8 mouse cellular contexts compared by ENCODE assay signal in the genomic region with DNA sequence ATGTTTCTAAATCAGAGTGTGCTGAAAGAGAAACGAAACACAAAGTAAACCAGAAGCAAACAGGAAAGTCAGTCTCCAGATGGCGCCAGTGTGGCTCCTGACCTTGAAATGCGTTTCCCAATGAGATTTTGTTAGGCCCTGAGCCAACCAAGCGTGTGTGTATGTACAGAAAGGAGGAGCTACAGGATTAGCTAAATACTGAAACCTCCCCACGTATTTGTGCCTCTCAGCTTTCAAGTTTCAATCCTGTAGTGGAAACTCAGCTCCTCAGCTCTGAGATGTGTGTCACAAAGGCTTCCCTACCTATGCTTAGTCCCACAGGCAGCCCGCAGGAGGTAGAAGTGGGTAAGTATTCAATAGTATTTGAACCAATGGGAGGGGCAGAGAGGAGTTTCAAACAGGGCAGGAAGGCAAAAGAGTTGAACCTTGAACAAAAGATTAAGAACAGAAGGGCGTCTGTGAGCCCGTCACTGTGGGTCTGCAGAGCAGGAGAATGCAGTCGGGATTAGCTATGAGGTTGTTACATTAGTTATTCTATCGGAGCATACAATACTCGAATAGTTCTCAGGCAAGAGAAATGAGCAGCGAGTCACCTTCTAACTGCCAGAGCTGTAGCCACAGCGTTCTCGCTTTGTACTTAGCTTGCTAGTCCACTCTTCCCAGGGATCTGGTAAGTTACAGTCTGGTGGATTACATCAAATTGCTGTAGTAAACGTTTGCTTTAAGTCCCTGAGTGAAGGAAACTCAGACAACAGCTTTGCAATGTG. TPM values are rescaled to one million over a fixed set of nuclear protein-coding genes. Genes with fewer than 3 reads are reported as not detected.
A peak's percentile ranks its signal among the peaks of the same experiment; 100 is the strongest.
DNase-seq lines count a peak whose midpoint lies in the region; ATAC-seq and TF ChIP-seq lines count a peak whose summit lies in the region.

A gene (plus strand): TSS at position 213 of the 767 bp plus-strand sequence.

- H3K4me2 ChIP-seq in forebrain, embryonic 13.5 days = peak within 1 kb of the TSS; percentile 58
- H3K4me2 ChIP-seq in heart, postnatal 0 days (ENCODE audit: low read depth, low read length) = peak within 1 kb of the TSS; percentile 68
- peak within 1 kb of the TSS; percentile 31 for H3K4me2 ChIP-seq in neural tube, embryonic 14.5 days (ENCODE audit: low read depth, low read length)

- no peak for TF ChIP-seq POLR2A in testis, adult 2 months (IDR thresholded peaks at IDR 0.05; ENCODE audit: control insufficient read depth, low read depth, low read length)

- 1% methylated on average over 15 of the region's 15 CpGs for WGBS in forebrain, embryonic 13.5 days
- WGBS in heart, postnatal 0 days = under 1% methylated on average over 15 of the region's 15 CpGs
- 4% methylated on average over 15 of the region's 15 CpGs for WGBS in neural tube, embryonic 14.5 days

- peak; percentile 36 for DNase-seq in ES-E14 (ENCODE audit: low read depth, low spot score)
- DNase-seq in heart, postnatal 0 days (ENCODE audit: low spot score) = peak; percentile 95
- DNase-seq in kidney, postnatal 36 days = peak; percentile 90 to 94
- peak; percentile 91 to 93 for DNase-seq in lung, adult 18-20 months

- peak within 1 kb of the TSS; percentile 5 to 7; a peak in 3 of 4 replicates for H3K4me3 ChIP-seq in ES-E14 (ENCODE audit: insufficient read depth in 1 of 2, low read depth in 1 of 2, low read length in 2 of 2, poor library complexity in 1 of 2, severe bottlenecking in 1 of 2)
- peak within 1 kb of the TSS; percentile 35 for H3K4me3 ChIP-seq in forebrain, embryonic 13.5 days
- H3K4me3 ChIP-seq in heart, postnatal 0 days (ENCODE audit: low read depth, low read length) = peak within 1 kb of the TSS; percentile 77
- H3K4me3 ChIP-seq in neural tube, embryonic 14.5 days (ENCODE audit: low read depth, low read length) = peak within 1 kb of the TSS; percentile 22
- peak within 1 kb of the TSS; percentile 69 for H3K4me3 ChIP-seq in testis, adult 2 months (ENCODE audit: control insufficient read depth, low read depth, low read length)

- H3K27me3 ChIP-seq in forebrain, embryonic 13.5 days = no peaks in the 10 kb centered on the region
- no peaks in the 10 kb centered on the region for H3K27me3 ChIP-seq in heart, postnatal 0 days (ENCODE audit: control insufficient read depth, insufficient read depth, low read length)
- no peaks in the 10 kb centered on the region for H3K27me3 ChIP-seq in neural tube, embryonic 14.5 days (ENCODE audit: control insufficient read depth, insufficient read depth, low read length)
- no peaks in the 10 kb centered on the region for H3K27me3 ChIP-seq in testis, adult 2 months (ENCODE audit: control insufficient read depth, insufficient read depth, low read length)

- no peaks in the 10 kb centered on the region for H3K36me3 ChIP-seq in ES-E14 (ENCODE audit: control insufficient read depth, insufficient read depth, low read length, poor library complexity, severe bottlenecking)
- H3K36me3 ChIP-seq in forebrain, embryonic 13.5 days (ENCODE audit: poor library complexity, severe bottlenecking) = no peaks in the 10 kb centered on the region
- peaks cover 25% of the 10 kb centered on the region for H3K36me3 ChIP-seq in heart, postnatal 0 days (replicated peaks; ENCODE audit: control insufficient read depth, insufficient read depth, low read length)
- H3K36me3 ChIP-seq in neural tube, embryonic 14.5 days (ENCODE audit: control insufficient read depth, insufficient read depth, low read length) = no peaks in the 10 kb centered on the region
- H3K36me3 ChIP-seq in testis, adult 2 months (ENCODE audit: control insufficient read depth, insufficient read depth, low read length) = no peaks in the 10 kb centered on the region

- peak; percentile 72 for ATAC-seq in cerebellum, adult (ENCODE audit: insufficient number of reproducible peaks, low FRiP score, low TSS enrichment)
- peak; percentile 90 for ATAC-seq in forebrain, embryonic 13.5 days
- ATAC-seq in heart, postnatal 0 days (ENCODE audit: insufficient read depth, low read depth) = peak; percentile 93
- ATAC-seq in neural tube, embryonic 14.5 days (ENCODE audit: low read depth) = peak; percentile 84

- in situ Hi-C loops in ES-E14 (cut with MboI; ENCODE audit: low sequenced_read_pairs in 2 of 2, unreplicated experiment in 2 of 2) = no loop called here

- peak within 1 kb of the TSS; percentile 63; the same call in 1 of the 2 replicates for H3K27ac ChIP-seq in ES-E14 (ENCODE audit: insufficient read depth, low read depth, low read length, poor library complexity, severe bottlenecking)
- H3K27ac ChIP-seq in forebrain, embryonic 13.5 days = peak within 1 kb of the TSS; percentile 59
- H3K27ac ChIP-seq in heart, postnatal 0 days (ENCODE audit: low read depth) = peak within 1 kb of the TSS; percentile 97
- H3K27ac ChIP-seq in neural tube, embryonic 14.5 days (ENCODE audit: low read depth, low read length) = peak within 1 kb of the TSS; percentile 11; the same call in 1 of the 2 replicates
- H3K27ac ChIP-seq in testis, adult 2 months (ENCODE audit: control insufficient read depth, insufficient read depth, low read depth, low read length) = peak within 1 kb of the TSS; percentile 88

- 0 out of 2 replicates have a peak within 1 kb of the TSS, but pooled peaks have one; percentile 15 for H3K9ac ChIP-seq in ES-E14 (ENCODE audit: insufficient read depth, low read depth, low read length, poor library complexity, severe bottlenecking)
- H3K9ac ChIP-seq in forebrain, embryonic 13.5 days = peak within 1 kb of the TSS; percentile 50
- H3K9ac ChIP-seq in heart, postnatal 0 days (replicated peaks; ENCODE audit: low read depth, low read length) = peak within 1 kb of the TSS; percentile 90
- peak within 1 kb of the TSS; percentile 47 for H3K9ac ChIP-seq in neural tube, embryonic 14.5 days (replicated peaks; ENCODE audit: low read depth, low read length)

- H3K4me1 ChIP-seq in ES-E14 (ENCODE audit: control insufficient read depth in 2 of 2, insufficient read depth in 2 of 2, low read length in 2 of 2, poor library complexity in 1 of 2) = peaks cover 2 to 5% of the 10 kb centered on the region in 2 experiments; a peak in 2 of 4 replicates
- peaks cover 6% of the 10 kb centered on the region; the same call in 1 of the 2 replicates for H3K4me1 ChIP-seq in forebrain, embryonic 13.5 days
- H3K4me1 ChIP-seq in heart, postnatal 0 days (ENCODE audit: control insufficient read depth, insufficient read depth) = no peaks in the 10 kb centered on the region
- H3K4me1 ChIP-seq in neural tube, embryonic 14.5 days (ENCODE audit: control insufficient read depth, insufficient read depth, low read length) = no peaks in the 10 kb centered on the region
- no peaks in the 10 kb centered on the region for H3K4me1 ChIP-seq in testis, adult 2 months (ENCODE audit: control insufficient read depth, insufficient read depth, low read length)

- peak; percentile 91 for TF ChIP-seq EP300 in heart, postnatal 0 days (IDR thresholded peaks at IDR 0.05; ENCODE audit: low read depth)

- H3K9me3 ChIP-seq in ES-E14 (ENCODE audit: control insufficient read depth, insufficient read depth, low read depth, low read length) = no peaks in the 10 kb centered on the region
- H3K9me3 ChIP-seq in forebrain, embryonic 13.5 days (replicated peaks) = no peaks in the 10 kb centered on the region
- no peaks in the 10 kb centered on the region for H3K9me3 ChIP-seq in heart, postnatal 0 days (replicated peaks; ENCODE audit: control insufficient read depth, low read length)
- H3K9me3 ChIP-seq in neural tube, embryonic 14.5 days (ENCODE audit: control insufficient read depth, low read length) = no peaks in the 10 kb centered on the region

- TF ChIP-seq CTCF in heart, postnatal 0 days (IDR thresholded peaks at IDR 0.05; ENCODE audit: low read depth) = peak; percentile 61
- TF ChIP-seq CTCF in testis, adult 2 months (IDR thresholded peaks at IDR 0.05; ENCODE audit: control insufficient read depth, insufficient read depth, insufficient replicate concordance, low read depth, low read length) = no peak; the same call in 1 of the 2 replicates

TF ChIP-seq in ES-E14, 5 proteins besides CTCF, POLR2A, EP300 and RAD21:
- TF ChIP-seq CHD2 (IDR thresholded peaks at IDR 0.05; ENCODE audit: low read depth, low read length) = no peak
- no peak for TF ChIP-seq ZC3H11A (IDR thresholded peaks at IDR 0.05; ENCODE audit: borderline replicate concordance, low read depth, low read length)
- no peak for TF ChIP-seq HCFC1 (IDR thresholded peaks at IDR 0.05; ENCODE audit: borderline replicate concordance, insufficient read depth, low read length)
- TF ChIP-seq ZNF384 (IDR thresholded peaks at IDR 0.05; ENCODE audit: low read depth, low read length) = no peak
- no peak for TF ChIP-seq MAFK (IDR thresholded peaks at IDR 0.05; ENCODE audit: insufficient read depth, low read depth, low read length)

RNA-seq across cellular contexts. Expression of the gene that starts here (rescaled TPM):
- 0.40 and 0.42 TPM in 2 replicates for total RNA-seq in ES-E14 (2012; rRNA removed)
- polyA plus RNA-seq in forebrain, embryonic 13.5 days (2015; fragmentation: Nextera tagmentation; extraction: Ambion mirVana) = not detected in 2 replicates
- 24.4 and 67.2 TPM in 2 replicates for total RNA-seq in heart, postnatal 0 days (2014; rRNA removed; ENCODE audit: low replicate concordance)
- polyA plus RNA-seq in heart, postnatal 0 days (2015; fragmentation: Nextera tagmentation; extraction: Ambion mirVana) = 0.47 and 0.49 TPM in 2 replicates
- polyA plus RNA-seq in neural tube, embryonic 14.5 days (2014; fragmentation: Nextera tagmentation; extraction: Ambion mirVana) = 0.30 TPM in 1 of 2 replicates, not detected in the other
- 4.5 and 4.9 TPM in 2 replicates for polyA plus RNA-seq in testis, adult 2 months (2012; rRNA removed)

Comparison
In these comparisons a context has a peak if more than half of its experiments do, and no peak if none do; other contexts are left out.
1. Peak in every context shown above with its lines: DNase-seq, ATAC-seq, H3K4me3 ChIP-seq and H3K27ac ChIP-seq.
2. RNA of the gene that starts here (total RNA-seq): 24.4 to 67.2 TPM in heart, postnatal 0 days; 0.40 to 0.42 TPM in ES-E14; every median in the first group is over 10 times any median in the second.
3. Peak in DNase-seq, H3K4me3 ChIP-seq, H3K27ac ChIP-seq and H3K9ac ChIP-seq in ES-E14; RNA of the gene not detected or under 1 TPM.
4. Peak in ATAC-seq, H3K4me3 ChIP-seq, H3K27ac ChIP-seq, H3K9ac ChIP-seq and H3K4me2 ChIP-seq in forebrain, embryonic 13.5 days; RNA of the gene not detected or under 1 TPM.
5. Peak in ATAC-seq, H3K4me3 ChIP-seq, H3K27ac ChIP-seq, H3K9ac ChIP-seq and H3K4me2 ChIP-seq in neural tube, embryonic 14.5 days; RNA of the gene not detected or under 1 TPM.
6. DNase-seq: peak in every context shown above with its lines; median percentile 95 in heart, postnatal 0 days; 92 in kidney, postnatal 36 days; 92 in lung, adult 18-20 months; 36 in ES-E14.
7. H3K27ac ChIP-seq: peak in every context shown above with its lines; median percentile 97 in heart, postnatal 0 days; 88 in testis, adult 2 months; 63 in ES-E14; 59 in forebrain, embryonic 13.5 days; 11 in neural tube, embryonic 14.5 days.
8. H3K4me3 ChIP-seq: peak in every context shown above with its lines; median percentile 77 in heart, postnatal 0 days; 69 in testis, adult 2 months; 35 in forebrain, embryonic 13.5 days; 22 in neural tube, embryonic 14.5 days; 6 in ES-E14.
9. H3K9ac ChIP-seq: peak in every context shown above with its lines; median percentile 90 in heart, postnatal 0 days; 50 in forebrain, embryonic 13.5 days; 47 in neural tube, embryonic 14.5 days; 15 in ES-E14.